In genomic region chr3:154880536-154880939, GRCm38 (mm10) we compare ENCODE assay signal across 10 mouse cellular contexts.
DNase-seq lines count a peak whose midpoint lies in the region; ATAC-seq and TF ChIP-seq lines count a peak whose summit lies in the region.
"Had no signal": no experiment of that assay in that cellular context is flagged by ENCODE, and none has a peak within 500 bp of the region (broad histone marks: within the 10 kb centered on the region; RNA-seq: fewer than 3 reads in every experiment).

No protein-coding gene starts in this region.

- no peak overlapping the region for H3K9ac ChIP-seq in embryonic facial prominence, embryonic 11.5 days (replicated peaks; ENCODE audit: low read length)
- no peak overlapping the region for H3K9ac ChIP-seq in forebrain, embryonic 15.5 days (replicated peaks)
- H3K9ac ChIP-seq: lung, embryonic 15.5 days had no signal

- no peak for TF ChIP-seq CTCF in gastrocnemius, adult 2 months (IDR thresholded peaks at IDR 0.05)

- no peaks in the 10 kb centered on the region for H3K9me3 ChIP-seq in embryonic facial prominence, embryonic 11.5 days (replicated peaks; ENCODE audit: control insufficient read depth, low read length)
- H3K9me3 ChIP-seq in embryonic facial prominence, embryonic 10.5 days, result no peaks in the 10 kb centered on the region
- H3K9me3 ChIP-seq in forebrain, embryonic 15.5 days, result no peaks in the 10 kb centered on the region
- H3K9me3 ChIP-seq: lung, embryonic 15.5 days had no signal

- H3K27me3 ChIP-seq in embryonic facial prominence, embryonic 11.5 days (ENCODE audit: control insufficient read depth, insufficient read depth, low read length), result no peaks in the 10 kb centered on the region
- H3K27me3 ChIP-seq in embryonic facial prominence, embryonic 10.5 days (replicated peaks; ENCODE audit: low read depth, poor library complexity, severe bottlenecking), result no peaks in the 10 kb centered on the region
- H3K27me3 ChIP-seq in forebrain, embryonic 15.5 days, result no peaks in the 10 kb centered on the region
- H3K27me3 ChIP-seq: lung, embryonic 15.5 days had no signal

- no peaks in the 10 kb centered on the region for H3K36me3 ChIP-seq in embryonic facial prominence, embryonic 11.5 days (replicated peaks; ENCODE audit: control insufficient read depth, insufficient read depth, low read depth, low read length)
- no peaks in the 10 kb centered on the region for H3K36me3 ChIP-seq in embryonic facial prominence, embryonic 10.5 days (replicated peaks)
- no peaks in the 10 kb centered on the region for H3K36me3 ChIP-seq in forebrain, embryonic 15.5 days
- H3K36me3 ChIP-seq: lung, embryonic 15.5 days had no signal

- 50% methylated on average over 4 of the region's 4 CpGs for WGBS in embryonic facial prominence, embryonic 11.5 days
- 65% methylated on average over 4 of the region's 4 CpGs for WGBS in embryonic facial prominence, embryonic 10.5 days
- WGBS in forebrain, embryonic 15.5 days, result 29% methylated on average over 4 of the region's 4 CpGs

- H3K27ac ChIP-seq in embryonic facial prominence, embryonic 11.5 days (replicated peaks; ENCODE audit: low read depth, low read length), result no peak overlapping the region
- no peak overlapping the region for H3K27ac ChIP-seq in embryonic facial prominence, embryonic 10.5 days (replicated peaks)
- no peak overlapping the region for H3K27ac ChIP-seq in forebrain, embryonic 15.5 days (replicated peaks)
- H3K27ac ChIP-seq in gastrocnemius, adult 2 months, result no peak overlapping the region
- H3K27ac ChIP-seq: lung, embryonic 15.5 days had no signal

- H3K4me3 ChIP-seq in embryonic facial prominence, embryonic 11.5 days (ENCODE audit: low read depth, low read length), result no peak overlapping the region
- no peak overlapping the region for H3K4me3 ChIP-seq in embryonic facial prominence, embryonic 10.5 days
- H3K4me3 ChIP-seq in forebrain, embryonic 15.5 days, result no peak overlapping the region
- H3K4me3 ChIP-seq in gastrocnemius, adult 2 months, result no peak overlapping the region
- H3K4me3 ChIP-seq: lung, embryonic 15.5 days had no signal

- intact Hi-C loops in heart, postnatal 36 days (cut with DNase I), result no loop called here
- intact Hi-C loops in gastrocnemius, adult 2 months (cut with DNase I), result no loop called here

- ATAC-seq in embryonic facial prominence, embryonic 11.5 days (replicated peaks; ENCODE audit: insufficient number of reproducible peaks, low FRiP score, low TSS enrichment, low read depth), result 0 out of 2 replicates have a peak, but pooled peaks have one; percentile 58
- 0 out of 2 replicates have a peak, but pooled peaks have one; percentile 32 for ATAC-seq in forebrain, embryonic 15.5 days (replicated peaks)
- ATAC-seq: inflammation-experienced regulatory T-cells, adult 6 months had no signal

- no peak overlapping the region for H3K4me2 ChIP-seq in embryonic facial prominence, embryonic 11.5 days (ENCODE audit: low read depth, low read length)
- no peak overlapping the region for H3K4me2 ChIP-seq in forebrain, embryonic 15.5 days (replicated peaks)
- H3K4me2 ChIP-seq: lung, embryonic 15.5 days had no signal

- no peak for DNase-seq in embryonic facial prominence, embryonic 11.5 days (ENCODE audit: low spot score)
- no peak for DNase-seq in embryonic facial prominence, embryonic 10.5 days (ENCODE audit: low spot score)
- peak; percentile 68 for DNase-seq in MN1 (ENCODE audit: low spot score)
- DNase-seq in heart, postnatal 36 days, result peak; percentile 25 to 37
- no peak for DNase-seq in layer of hippocampus, adult 8-10 months (ENCODE audit: low spot score in 2 of 2)
- DNase-seq in gastrocnemius, adult 2 months, result no peak
- no peak for DNase-seq in B cell, adult 2 months

- no peaks in the 10 kb centered on the region for H3K4me1 ChIP-seq in embryonic facial prominence, embryonic 11.5 days (ENCODE audit: control insufficient read depth, insufficient read depth, low read length)
- H3K4me1 ChIP-seq in embryonic facial prominence, embryonic 10.5 days, result peaks cover 4% of the 10 kb centered on the region; the same call in 1 of the 2 replicates
- H3K4me1 ChIP-seq in forebrain, embryonic 15.5 days, result peaks cover 6% of the 10 kb centered on the region
- H3K4me1 ChIP-seq: lung, embryonic 15.5 days had no signal

Comparison
In these comparisons a context has a peak if more than half of its experiments do, and no peak if none do; other contexts are left out.
1. DNase-seq: peak in MN1 (single experiment) and heart, postnatal 36 days (2 of 2); none in embryonic facial prominence, embryonic 11.5 days (single experiment), embryonic facial prominence, embryonic 10.5 days (single experiment), layer of hippocampus, adult 8-10 months (0 of 2), gastrocnemius, adult 2 months (single experiment) and B cell, adult 2 months (0 of 2).